Mouse (Mus musculus) retina, postnatal 1 day (tissue): ENCODE measurements around the gene Saxo1.

ENCODE experiments used
- DNase-seq: peaks from one replicate; pipeline ENCODE4 v3.0.0-alpha.2; 2012

Gene Saxo1

DNA sequence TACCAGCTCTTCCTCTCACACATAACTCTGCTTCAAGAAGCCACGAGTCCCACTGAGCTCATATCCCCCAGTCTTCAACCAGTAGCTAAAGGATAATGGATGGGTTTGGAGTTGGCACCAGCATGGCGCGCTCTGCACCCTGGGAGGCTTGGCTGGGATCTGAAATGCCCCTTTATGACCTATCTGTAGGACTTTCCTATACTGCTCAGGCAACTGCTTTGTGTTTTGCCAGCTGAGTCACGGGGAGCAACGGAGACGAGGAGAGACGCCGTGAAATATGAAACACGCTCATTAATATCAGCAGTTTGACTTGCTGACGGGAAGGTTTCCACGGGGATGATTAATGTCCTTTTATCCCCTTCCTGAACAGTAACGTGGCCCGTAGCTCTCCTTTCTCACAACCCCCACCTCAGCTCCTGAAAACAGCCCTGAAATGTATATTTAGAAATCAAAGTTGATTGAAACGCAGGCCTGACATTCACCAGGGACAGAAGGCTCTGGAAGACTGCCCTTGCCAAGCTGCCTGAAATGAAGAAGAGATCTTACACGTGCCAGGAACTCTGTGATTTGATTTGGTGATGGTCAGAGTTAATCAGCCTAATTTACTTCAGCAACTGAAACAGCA is 141.6 kb downstream of the Saxo1 start:
- no peak for DNase-seq

DNA sequence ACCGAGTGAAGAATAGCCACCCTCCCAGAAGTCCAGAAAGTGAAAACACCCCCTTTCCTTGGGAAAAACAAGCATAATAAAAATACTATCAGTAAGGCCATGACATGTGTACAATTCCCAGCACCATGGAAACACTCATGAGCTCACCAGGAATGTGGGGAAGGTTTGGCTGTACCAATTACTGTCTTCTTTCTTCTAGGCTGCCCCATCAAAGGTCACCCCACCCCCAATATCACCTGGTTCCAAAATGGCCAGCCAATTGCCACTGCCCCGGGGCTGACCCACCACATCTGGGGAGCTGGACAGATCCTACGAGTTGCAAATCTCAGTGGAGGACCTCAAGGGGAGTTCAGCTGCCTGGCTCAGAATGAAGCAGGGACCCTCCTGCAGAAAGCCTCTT is 144.7 kb downstream of the Saxo1 start:
- DNase-seq: no peak

DNA sequence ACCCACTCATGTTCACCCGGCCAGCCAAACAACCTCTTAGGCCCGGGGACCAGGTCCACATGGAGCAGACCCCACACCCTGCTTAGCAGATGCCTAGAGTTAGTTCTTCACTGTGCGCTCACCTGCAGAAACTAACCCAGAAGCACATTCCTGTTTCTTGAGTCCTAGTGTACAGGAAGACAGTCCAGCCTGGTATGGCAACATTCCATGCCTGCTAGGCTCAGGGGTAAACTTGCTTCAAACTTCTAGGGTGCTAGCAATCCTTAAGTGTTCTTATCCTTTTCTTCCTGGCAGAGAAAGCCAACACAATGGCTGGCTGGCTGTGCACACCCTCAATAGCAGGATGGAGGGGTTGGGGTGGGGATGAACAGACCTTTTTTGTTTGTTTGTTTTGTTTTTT is 147.2 kb downstream of the Saxo1 start:
- DNase-seq: no peak

DNA sequence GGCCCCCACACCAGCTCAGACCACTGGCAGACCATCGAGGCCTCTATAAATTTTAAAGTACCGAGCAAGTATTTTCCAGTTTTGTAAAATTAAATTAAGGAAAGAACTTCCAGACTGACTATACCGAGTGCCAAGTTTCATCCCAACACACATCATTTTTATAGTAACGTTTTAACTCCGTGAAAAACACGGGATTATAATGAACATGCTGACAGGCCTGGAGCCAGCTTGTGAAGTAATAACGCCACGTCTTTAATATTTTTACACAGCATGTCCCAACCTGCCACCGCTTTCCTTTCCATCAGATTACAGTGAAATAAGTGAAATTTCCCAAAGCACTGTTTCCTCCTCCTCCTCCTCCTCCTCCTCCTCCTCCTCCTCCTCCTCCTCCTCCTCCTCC is 149.7 kb downstream of the Saxo1 start:
- no peak for DNase-seq

DNA sequence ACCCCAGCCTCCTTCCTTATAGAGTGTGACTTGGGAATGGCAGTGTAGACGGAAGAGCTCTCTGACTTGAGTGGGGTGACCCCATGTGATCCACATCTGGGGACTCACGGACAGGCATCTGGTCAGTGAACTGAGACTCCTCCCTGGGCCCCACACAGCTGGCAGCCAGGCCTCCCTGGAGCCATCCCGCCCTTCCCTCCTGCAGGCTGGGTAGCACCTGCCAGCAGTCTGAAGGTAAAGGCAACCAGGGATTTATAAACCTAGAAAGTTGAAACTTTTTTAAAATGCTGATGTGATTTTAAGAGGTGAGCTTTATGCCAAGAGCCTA is 151.0 kb downstream of the Saxo1 start:
- no peak for DNase-seq

DNA sequence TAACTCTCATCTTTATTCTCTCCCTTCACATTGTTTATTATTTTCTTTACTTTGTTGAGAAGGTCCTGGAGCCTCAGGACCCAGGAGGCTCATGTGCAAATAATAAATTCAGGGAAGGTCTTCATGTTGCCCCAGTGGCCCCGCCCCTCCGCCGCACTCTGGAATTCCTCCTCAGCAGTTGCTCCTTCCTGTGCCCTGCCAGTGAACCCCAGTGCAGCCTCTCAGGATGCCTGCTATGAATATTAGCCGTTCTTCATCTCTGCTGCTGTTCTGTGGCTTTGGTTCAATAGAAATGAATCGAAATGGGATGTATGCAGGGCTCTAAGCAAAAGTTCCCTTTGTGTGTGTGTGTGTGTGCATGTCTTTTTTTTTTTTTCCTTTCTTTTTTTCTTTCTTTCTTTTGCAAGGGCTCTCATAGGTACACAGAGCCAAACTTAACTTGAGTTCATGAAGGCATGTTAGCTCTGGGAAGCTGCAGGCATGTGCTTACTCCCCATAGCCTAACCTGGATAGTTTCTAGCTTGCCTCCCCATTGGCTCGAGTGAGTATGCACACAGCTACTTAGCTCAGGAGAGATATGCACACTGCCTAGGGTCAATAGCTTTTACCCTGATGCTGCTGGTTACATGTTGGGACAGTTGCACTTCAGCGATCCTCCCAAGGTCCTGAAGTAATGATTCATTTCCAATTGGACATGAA is 151.5 kb downstream of the Saxo1 start:
- no peak for DNase-seq

DNA sequence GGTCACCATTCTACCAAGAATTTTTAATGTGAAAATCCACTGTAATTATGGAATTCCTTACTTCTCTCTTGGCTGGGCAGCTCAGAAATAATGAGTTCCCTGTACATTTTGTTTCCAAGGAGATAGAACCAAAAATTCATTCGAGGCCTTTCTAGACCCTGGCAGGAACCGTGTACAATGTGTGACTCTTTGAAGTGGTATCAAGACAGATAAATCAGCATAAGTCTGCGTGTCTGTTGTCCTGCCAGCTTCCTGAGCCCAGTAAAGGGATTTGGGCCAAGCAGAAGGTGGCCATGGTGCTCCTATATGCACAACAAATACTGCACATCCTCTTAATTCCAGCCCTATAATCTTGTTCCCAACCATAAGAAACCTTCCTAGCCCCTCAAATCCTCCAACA is 157.0 kb downstream of the Saxo1 start:
- no peak for DNase-seq

DNA sequence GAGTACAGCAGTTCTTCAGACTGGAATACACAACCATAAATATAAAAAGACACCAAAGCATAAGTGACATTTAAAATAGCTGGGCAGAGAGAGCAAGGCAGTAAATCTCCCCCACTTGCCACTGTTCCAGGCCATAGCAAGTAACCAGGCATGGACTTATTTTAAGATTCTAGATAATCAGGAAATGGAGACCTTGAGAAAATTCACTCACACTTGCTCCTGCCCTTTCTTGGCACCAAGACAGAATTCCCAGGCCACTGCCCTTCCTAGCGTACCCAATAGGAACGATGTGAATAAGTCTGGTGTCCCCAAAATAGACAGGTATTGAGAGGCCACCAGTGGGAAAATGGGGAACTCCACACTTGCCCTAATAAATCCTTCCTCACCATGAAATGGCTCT is 160.7 kb downstream of the Saxo1 start:
- no peak for DNase-seq

DNA sequence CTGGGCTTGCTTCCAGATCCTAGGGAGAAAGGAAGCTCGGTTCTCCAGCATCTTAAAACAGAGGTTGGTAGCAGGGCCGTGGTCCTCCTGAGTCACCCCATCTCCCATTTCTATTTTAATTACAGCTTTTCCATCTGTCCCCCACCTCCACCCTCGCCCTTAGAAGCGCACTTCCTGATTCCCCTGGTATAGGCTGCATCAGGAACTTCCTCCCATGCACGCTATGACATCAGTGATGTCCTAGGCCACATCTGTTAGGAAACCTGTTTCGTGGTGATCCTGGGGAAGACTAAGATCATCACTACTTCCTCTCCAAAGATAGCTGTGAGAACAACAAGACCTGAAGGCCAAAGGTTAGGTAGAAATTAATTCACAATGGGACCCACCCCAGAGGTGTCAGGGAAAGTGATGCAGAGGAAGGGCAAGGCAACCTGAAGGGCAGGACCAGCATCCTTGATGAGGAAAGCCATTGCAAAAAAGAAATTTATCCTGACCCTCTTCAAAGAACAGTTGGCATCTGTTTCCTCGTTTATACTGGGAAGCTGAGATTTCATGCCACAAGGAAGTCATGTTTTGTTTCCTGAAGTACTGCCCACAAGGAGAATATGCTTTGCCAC is 161.3 kb downstream of the Saxo1 start:
- no peak for DNase-seq

DNA sequence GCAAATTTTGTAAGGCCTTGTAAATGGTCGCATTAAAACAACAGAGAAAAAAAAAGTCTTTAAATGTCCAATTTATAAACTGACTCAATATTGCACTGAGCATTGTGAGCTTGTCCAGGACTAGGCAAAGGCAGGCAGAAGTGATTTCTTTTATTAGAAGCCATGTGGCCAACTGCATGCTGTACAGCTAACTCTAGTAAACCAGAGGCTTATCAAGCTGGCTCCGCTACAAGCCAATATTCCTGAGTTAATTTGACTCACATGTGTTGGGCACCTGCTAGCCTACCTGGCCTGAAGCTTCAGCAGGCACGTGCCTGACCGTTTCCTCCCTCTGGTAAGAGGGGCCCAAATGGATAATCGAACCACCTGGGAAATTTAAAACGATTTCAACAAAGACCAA is 162.5 kb downstream of the Saxo1 start:
- DNase-seq: no peak
